Mouse (Mus musculus): ENCODE data around the gene Clps. TPM values are rescaled to one million over a fixed set of nuclear protein-coding genes. Genes with fewer than 3 reads are reported as not detected.

Gene Clps
- total and polyA plus RNA-seq, 2 experiments from 2014 or later, result not detected

GRCm38 (mm10) chr17:28524009-28524695 lies 36.4 kb downstream of the Clps start:
- peak overlapping the region; percentile 73; the same call in 1 of the 2 replicates for H3K4me3 ChIP-seq (ENCODE audit: low read length)
- H3K27ac ChIP-seq, result no peak overlapping the region
- no peak for DNase-seq (ENCODE audit: low spot score)
- peaks cover 6% of the 10 kb centered on the region; the same call in 1 of the 2 replicates for H3K4me1 ChIP-seq (ENCODE audit: insufficient read depth, low read length)
- no peak for ATAC-seq
- H3K27me3 ChIP-seq (ENCODE audit: insufficient read depth, low read length), result no peaks in the 10 kb centered on the region
- no peaks in the 10 kb centered on the region for H3K36me3 ChIP-seq (ENCODE audit: insufficient read depth, low read length)
- no peak for TF ChIP-seq CTCF (IDR thresholded peaks at IDR 0.05; ENCODE audit: low read depth)
- WGBS, result 86% methylated on average over 23 of the region's 23 CpGs
- H3K9ac ChIP-seq (replicated peaks; ENCODE audit: low read length), result no peak overlapping the region; the same call in 1 of the 2 replicates
- no peaks in the 10 kb centered on the region for H3K9me3 ChIP-seq (ENCODE audit: low read length)
- peak overlapping the region; percentile 84; the same call in 1 of the 2 replicates for H3K4me2 ChIP-seq (ENCODE audit: low read depth, low read length)

GRCm38 (mm10) chr17:28523355-28524008 lies 37.1 kb downstream of the Clps start:
- peak; percentile 31; the same call in 1 of the 2 replicates for ATAC-seq
- H3K4me2 ChIP-seq (ENCODE audit: low read depth, low read length), result peak overlapping the region; percentile 84
- H3K9me3 ChIP-seq (ENCODE audit: low read length), result no peaks in the 10 kb centered on the region
- peak overlapping the region; percentile 92 for H3K9ac ChIP-seq (replicated peaks; ENCODE audit: low read length)
- WGBS, result 8% methylated on average over 28 of the region's 28 CpGs
- TF ChIP-seq CTCF (IDR thresholded peaks at IDR 0.05; ENCODE audit: low read depth), result no peak
- H3K4me1 ChIP-seq (ENCODE audit: insufficient read depth, low read length), result peaks cover 6% of the 10 kb centered on the region; the same call in 1 of the 2 replicates
- H3K27ac ChIP-seq, result peak overlapping the region; percentile 95
- H3K36me3 ChIP-seq (ENCODE audit: insufficient read depth, low read length), result no peaks in the 10 kb centered on the region
- peak overlapping the region; percentile 73 for H3K4me3 ChIP-seq (ENCODE audit: low read length)
- peak; percentile 31 for DNase-seq (ENCODE audit: low spot score)
- no peaks in the 10 kb centered on the region for H3K27me3 ChIP-seq (ENCODE audit: insufficient read depth, low read length)

- no peaks in the 10 kb centered on the region for H3K27me3 ChIP-seq (ENCODE audit: insufficient read depth, low read length)
- H3K4me1 ChIP-seq (ENCODE audit: insufficient read depth, low read length), result peaks cover 11% of the 10 kb centered on the region; the same call in 1 of the 2 replicates
- ATAC-seq (peak; percentile 77), DNase-seq (ENCODE audit: low spot score) (peak; percentile 92)
- no peak for TF ChIP-seq CTCF (IDR thresholded peaks at IDR 0.05; ENCODE audit: low read depth)
- peak overlapping the region; percentile 73 for H3K4me3 ChIP-seq (ENCODE audit: low read length)
- peak overlapping the region; percentile 84 for H3K4me2 ChIP-seq (ENCODE audit: low read depth, low read length)
- under 1% methylated on average over 44 of the region's 66 CpGs for WGBS
- peak overlapping the region; percentile 95 for H3K27ac ChIP-seq
- H3K9me3 ChIP-seq (ENCODE audit: low read length), result no peaks in the 10 kb centered on the region
- H3K9ac ChIP-seq (replicated peaks; ENCODE audit: low read length), result peak overlapping the region; percentile 92
- H3K36me3 ChIP-seq (ENCODE audit: insufficient read depth, low read length), result no peaks in the 10 kb centered on the region
Observed at GRCm38 (mm10) chr17:28522623-28523354, 37.8 kb downstream of the Clps start.

- TF ChIP-seq CTCF (IDR thresholded peaks at IDR 0.05; ENCODE audit: low read depth), result no peak
- DNase-seq (ENCODE audit: low spot score) (no peak), ATAC-seq (no peak)
- Histone ChIP-seq H3K4me3 (ENCODE audit: low read length) (peak overlapping the region; percentile 73), H3K36me3 (ENCODE audit: insufficient read depth, low read length) (no peaks in the 10 kb centered on the region), H3K9ac (replicated peaks; ENCODE audit: low read length) (peak overlapping the region; percentile 92), H3K4me1 (ENCODE audit: insufficient read depth, low read length) (peaks cover 16% of the 10 kb centered on the region; the same call in 1 of the 2 replicates), H3K9me3 (ENCODE audit: low read length) (no peaks in the 10 kb centered on the region), H3K4me2 (ENCODE audit: low read depth, low read length) (peak overlapping the region; percentile 84), H3K27ac (peak overlapping the region; percentile 95), H3K27me3 (ENCODE audit: insufficient read depth, low read length) (no peaks in the 10 kb centered on the region)
- WGBS, result 29% methylated on average over 6 of the region's 6 CpGs
Observed at GRCm38 (mm10) chr17:28521920-28522319, 38.6 kb downstream of the Clps start.

GRCm38 (mm10) chr17:28521071-28521726 lies 39.4 kb downstream of the Clps start:
- Histone ChIP-seq H3K27me3 (ENCODE audit: insufficient read depth, low read length) (no peaks in the 10 kb centered on the region), H3K27ac (no peak overlapping the region), H3K36me3 (ENCODE audit: insufficient read depth, low read length) (no peaks in the 10 kb centered on the region), H3K4me1 (ENCODE audit: insufficient read depth, low read length) (peaks cover 16% of the 10 kb centered on the region; the same call in 1 of the 2 replicates), H3K4me3 (ENCODE audit: low read length) (no peak overlapping the region), H3K4me2 (ENCODE audit: low read depth, low read length) (0 out of 2 replicates have a peak overlapping the region, but pooled peaks have one; percentile 84), H3K9me3 (ENCODE audit: low read length) (no peaks in the 10 kb centered on the region), H3K9ac (replicated peaks; ENCODE audit: low read length) (no peak overlapping the region; the same call in 1 of the 2 replicates)
- no peak for ATAC-seq
- no peak for DNase-seq (ENCODE audit: low spot score)
- no peak for TF ChIP-seq CTCF (IDR thresholded peaks at IDR 0.05; ENCODE audit: low read depth)
- WGBS, result 59% methylated on average over 5 of the region's 5 CpGs

- WGBS, result 81% methylated on average over 4 of the region's 4 CpGs
- Histone ChIP-seq H3K27ac (no peak overlapping the region), H3K27me3 (ENCODE audit: insufficient read depth, low read length) (no peaks in the 10 kb centered on the region), H3K4me2 (ENCODE audit: low read depth, low read length) (no peak overlapping the region), H3K4me3 (ENCODE audit: low read length) (no peak overlapping the region), H3K36me3 (ENCODE audit: insufficient read depth, low read length) (no peaks in the 10 kb centered on the region), H3K4me1 (ENCODE audit: insufficient read depth, low read length) (peaks cover 16% of the 10 kb centered on the region; the same call in 1 of the 2 replicates), H3K9me3 (ENCODE audit: low read length) (no peaks in the 10 kb centered on the region), H3K9ac (replicated peaks; ENCODE audit: low read length) (no peak overlapping the region)
- ATAC-seq, result no peak
- TF ChIP-seq CTCF (IDR thresholded peaks at IDR 0.05; ENCODE audit: low read depth), result no peak
- no peak for DNase-seq (ENCODE audit: low spot score)
Observed at GRCm38 (mm10) chr17:28520561-28520960, 40.0 kb downstream of the Clps start.
